Mouse (Mus musculus) adrenal gland, adult 8-10 months (tissue): ENCODE measurements around the gene Gm17387. TPM values are rescaled to one million over a fixed set of nuclear protein-coding genes. Genes with fewer than 3 reads are reported as not detected.

Source experiments
- DNase-seq: peaks from one replicate; pipeline ENCODE4 v3.0.0; 2022
- total RNA-seq, 4 experiments: library from RNA; stranded (reverse); gene quantifications; 2 replicates each; pipeline ENCODE4 v1.2.4; 2022

The Gm17387 gene
- not detected for total RNA-seq

- no peak for DNase-seq
Observed at GRCm38 (mm10) chr7:141028831-141029230, at the start of gene Gm17387. Gene Gm17387, plus strand, starts transcription at chr7:141029131.

DNA sequence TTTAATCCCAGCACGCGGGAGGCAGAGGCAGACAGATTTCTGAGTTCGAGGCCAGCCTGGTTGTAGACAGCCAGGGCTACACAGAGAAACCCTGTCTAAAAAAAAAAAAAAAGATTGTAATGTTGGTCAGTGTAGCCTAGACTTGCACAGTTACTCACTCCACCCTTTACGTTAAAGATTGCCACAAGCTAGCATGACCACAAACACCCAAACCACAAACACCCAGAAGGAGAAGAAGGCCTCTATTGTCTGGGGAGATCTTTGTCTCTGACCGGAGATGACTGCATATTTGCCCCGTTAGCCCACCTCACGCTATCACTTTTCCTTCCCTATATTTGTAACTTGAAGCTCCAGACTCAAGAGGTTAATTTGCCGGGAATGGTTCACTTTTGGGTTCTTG lies 47.2 kb upstream of the Gm17387 start:
- no peak for DNase-seq

- no peak for DNase-seq
Observed at GRCm38 (mm10) chr7:140982971-140983370, 46.0 kb upstream of the Gm17387 start.

DNA sequence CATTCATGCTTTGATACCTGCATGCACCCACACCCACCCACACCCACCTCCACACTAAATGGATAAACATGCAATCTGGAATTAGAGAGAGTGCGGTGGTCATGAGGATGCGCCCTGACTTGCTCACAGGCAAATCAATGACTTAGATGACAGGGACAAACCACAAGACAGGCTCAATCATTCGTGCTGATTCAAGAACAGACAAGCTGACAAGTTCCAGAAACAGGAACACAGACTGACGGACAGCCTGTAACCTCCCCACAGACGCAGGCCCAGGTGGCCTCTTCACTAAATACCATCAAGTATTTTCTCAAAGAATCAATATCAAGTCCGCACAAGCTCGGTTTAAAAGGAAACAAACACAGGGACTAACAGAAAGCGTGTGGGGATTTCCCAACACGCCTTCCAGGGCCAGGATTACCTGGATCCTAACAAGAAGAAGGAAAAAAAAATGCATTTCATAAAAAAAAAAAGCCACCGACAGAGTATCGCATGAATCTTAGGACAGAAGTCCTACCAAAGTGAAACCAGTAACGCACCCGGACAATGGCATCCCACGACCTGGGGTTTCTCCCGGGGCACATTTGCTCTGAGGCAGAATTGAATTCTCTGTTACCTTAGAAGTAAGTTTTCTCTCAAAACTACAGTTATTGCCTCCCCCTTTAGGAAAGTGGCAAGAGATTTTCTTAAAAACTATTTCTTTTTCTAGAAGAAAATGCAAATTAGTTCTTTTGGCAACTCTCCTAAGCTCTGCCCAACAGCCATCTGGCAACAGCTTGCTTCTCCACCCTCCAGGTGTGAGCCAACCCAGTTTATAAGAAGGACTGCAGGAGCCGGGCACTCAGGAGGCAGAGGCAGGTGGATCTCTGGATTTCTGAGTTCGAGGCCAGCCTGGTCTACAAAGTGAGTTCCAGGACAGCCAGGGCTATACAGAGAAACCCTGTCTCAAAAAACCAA lies 41.5 kb upstream of the Gm17387 start:
- DNase-seq = no peak

DNA sequence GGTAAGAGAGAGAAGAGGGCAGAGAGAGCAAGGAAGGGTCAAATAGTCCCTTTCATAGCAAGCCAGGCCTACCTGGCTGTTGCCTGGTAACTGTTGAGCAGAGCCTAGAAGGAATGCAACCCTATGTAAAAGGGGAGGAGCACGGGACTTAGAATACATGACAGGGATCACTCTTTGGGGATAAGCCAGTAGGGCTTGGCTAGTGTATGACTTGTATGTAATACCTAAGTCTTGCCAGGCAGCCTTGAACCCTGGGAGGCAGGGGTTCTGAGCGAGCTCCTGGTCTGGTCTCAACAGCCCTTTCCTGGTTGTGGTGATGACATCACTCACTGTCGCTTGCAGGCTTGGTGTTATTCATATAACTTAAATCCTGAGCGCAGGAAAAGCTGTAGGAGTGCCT lies 39.9 kb upstream of the Gm17387 start:
- DNase-seq = no peak

- DNase-seq = no peak
Observed at GRCm38 (mm10) chr7:140990185-140990584, 38.7 kb upstream of the Gm17387 start.

- DNase-seq = no peak
Observed at GRCm38 (mm10) chr7:140990622-140991021, 38.3 kb upstream of the Gm17387 start.

GRCm38 (mm10) chr7:140991117-140991689 lies 37.7 kb upstream of the Gm17387 start:
- no peak for DNase-seq

GRCm38 (mm10) chr7:140997817-140998216 lies 31.1 kb upstream of the Gm17387 start:
- no peak for DNase-seq

DNA sequence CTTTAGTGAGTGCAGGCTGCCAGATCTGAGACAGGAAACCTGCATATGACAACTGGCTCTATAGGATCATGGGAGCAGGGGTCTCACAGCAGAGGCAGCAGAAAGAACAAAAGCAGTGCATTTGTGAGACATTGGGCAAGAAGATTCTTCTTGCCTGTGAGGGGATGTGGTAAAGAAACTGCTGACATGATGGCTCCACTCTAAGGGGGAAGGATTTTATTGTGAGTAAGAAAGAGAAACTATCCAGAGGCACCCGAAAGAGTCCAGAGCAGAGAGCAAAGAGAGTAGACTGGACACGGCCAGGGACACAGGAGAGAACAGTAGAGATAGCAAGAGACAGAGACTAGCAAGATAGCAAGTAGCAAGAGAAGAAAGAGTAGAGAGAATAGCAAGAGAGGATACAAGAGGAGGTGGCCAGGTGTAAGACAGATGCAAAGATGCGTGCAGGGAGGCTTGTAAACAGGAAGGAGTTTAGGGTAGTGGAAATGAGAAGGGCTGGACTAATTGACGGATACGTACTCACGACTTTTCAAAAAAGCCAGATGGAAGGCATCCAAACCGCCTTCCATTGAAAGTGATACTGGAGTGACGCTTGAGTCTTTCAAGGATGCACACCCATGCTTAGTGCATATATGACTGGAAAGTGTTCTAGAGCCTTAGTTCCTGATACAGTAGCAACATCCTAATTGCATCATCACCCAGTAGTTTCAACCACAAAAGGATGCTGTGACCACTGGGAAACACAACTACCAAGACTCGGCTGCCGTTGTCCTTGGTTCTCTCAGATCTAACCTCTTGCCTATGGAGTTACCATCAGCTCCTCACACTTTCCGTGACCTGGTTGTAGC lies 29.9 kb upstream of the Gm17387 start:
- no peak for DNase-seq

GRCm38 (mm10) chr7:141000881-141001708 lies 27.8 kb upstream of the Gm17387 start:
- DNase-seq = no peak

DNA sequence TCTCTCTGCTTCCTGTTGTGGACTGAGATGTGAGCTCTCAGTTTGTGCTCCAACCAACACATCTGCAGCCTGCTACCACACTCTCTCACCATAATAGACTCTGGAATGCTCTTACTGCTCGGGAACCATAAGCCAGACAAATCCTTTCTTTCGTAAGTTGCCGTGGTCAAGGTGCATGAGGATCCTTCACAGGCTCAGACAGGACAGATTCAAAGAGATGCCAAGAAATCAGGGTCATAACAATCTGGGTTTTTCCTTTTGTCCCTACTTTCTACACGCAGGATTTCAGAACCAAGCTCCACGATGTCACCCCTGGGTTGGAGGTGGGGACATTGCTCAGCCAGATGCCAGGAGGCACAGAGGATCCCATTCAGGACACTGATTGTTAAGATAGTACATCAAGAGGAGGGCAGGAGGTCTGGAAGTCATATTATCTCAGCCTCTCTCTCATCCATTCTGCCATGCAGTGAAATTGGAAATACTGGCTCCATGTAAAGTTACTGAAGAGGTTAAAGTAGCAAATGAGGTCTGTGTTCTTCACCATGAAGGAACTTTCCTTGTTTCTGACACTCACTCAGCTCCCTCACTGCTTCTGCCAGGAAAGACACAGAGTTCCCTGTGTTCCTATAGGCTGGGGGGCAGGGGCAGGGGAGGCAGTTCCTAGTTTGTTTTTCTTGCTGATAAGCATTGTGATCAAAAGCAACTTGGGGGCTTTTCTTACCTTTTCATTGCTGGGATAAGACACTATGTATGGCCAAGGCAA lies 25.5 kb upstream of the Gm17387 start:
- DNase-seq = no peak

GRCm38 (mm10) chr7:141006446-141006845 lies 22.5 kb upstream of the Gm17387 start:
- DNase-seq = no peak

DNA sequence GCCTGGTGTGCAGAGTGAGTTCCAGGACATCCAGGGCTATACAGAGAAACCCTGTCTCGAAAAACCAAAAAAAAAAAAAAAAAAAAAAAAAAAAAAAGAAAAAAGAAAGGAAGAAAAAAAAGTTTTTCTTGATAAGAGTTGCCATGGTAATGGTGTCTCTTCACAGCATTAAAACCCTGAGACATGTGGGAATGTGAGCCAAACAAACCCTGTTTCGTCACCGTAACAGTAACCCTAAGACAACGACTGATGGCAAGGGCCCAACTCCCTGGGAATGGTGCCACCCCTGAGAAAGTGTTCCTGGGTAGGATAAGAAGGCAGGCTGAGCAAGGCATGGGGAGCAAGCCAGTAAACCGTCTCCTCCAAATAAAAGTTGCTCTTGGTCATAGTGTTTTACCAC lies 22.0 kb upstream of the Gm17387 start:
- DNase-seq = no peak

- peak; percentile 20 for DNase-seq
Observed at GRCm38 (mm10) chr7:141008312-141008761, 20.6 kb upstream of the Gm17387 start.

DNA sequence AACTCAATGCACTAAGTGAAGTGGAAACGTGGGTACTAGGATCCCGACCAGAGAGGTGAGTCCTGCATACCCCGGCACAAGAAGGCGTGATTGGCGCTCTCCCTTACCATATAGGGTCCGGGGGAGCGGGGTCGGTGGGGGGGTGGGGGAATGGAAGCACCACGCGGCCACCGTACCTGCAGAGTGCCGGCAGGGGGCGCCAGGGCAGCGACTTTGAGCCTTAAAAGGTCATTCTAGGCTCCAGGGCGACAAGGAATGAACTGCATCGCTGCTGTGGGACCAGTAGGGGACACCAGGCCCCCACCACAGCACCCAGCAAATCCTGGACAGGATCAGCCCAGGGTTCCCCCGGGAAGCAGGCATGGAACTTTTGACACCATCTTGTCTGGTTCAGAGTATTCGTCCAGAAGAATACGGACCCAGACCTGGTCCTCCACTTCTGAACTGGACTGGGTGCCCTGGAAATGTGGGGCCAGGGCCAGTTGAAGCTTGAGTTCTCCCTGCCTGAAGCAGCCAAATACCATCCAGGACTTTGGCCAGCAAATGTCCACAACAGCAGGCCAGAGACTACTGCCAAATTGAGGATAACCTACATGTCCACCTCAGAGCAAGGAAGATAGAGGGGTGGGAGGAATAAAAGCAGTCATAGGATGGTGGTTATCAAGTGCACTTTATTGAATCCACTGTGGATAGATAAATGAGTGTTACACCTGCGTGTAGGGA lies 19.8 kb upstream of the Gm17387 start:
- DNase-seq = peak; percentile 67

GRCm38 (mm10) chr7:141009665-141010064 lies 19.3 kb upstream of the Gm17387 start:
- DNase-seq = no peak

DNA sequence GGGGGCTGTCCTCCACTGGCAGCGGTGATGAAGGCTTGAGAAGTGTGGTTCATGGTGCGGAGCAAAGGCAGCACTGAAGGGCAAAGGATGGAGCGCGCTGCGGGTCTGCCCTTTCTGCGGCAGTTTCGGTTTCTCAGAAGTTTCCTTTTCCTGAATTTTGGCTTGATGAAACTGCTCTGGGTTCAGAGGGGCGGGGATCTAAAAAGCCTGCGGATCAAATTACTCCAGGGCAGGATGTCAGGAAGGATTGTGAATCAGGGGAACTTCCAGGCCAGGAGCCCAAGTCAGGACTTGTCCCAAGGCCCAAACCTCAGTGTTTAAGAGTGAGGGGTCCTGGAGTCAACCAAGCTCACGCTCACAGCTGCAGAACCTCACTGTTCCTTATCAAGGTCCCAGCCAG lies 18.3 kb upstream of the Gm17387 start, which contains the start of gene Ifitm3:
Gene Ifitm3 (minus strand): TSS at position 178 of the 400 bp plus-strand sequence.
- DNase-seq = peak; percentile 58

DNA sequence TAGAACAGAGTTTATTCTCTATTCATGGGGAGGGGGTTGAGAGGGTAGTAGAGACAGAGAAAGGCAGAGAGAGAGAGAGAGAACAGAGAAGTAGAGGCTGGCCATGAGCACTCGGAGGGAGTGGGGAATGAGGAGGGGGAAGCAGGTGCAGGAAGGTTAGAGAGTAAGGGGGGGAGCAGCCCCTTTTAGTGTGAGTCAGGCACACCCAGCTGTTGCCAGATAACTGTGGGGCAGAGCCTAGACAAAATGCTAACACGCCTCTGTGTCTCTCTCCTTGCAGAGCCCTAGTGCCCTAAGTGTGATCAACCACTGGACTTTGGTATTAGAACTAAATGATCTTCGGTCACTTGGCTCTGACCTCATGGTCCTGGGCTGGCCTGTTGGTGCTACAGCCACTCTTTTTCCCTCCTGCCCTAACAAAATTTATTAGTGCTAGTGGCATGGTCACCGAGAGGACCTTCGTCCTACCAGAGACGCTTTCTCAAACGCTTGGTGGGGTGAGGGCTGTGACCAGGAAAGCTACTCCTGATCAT lies 17.6 kb upstream of the Gm17387 start:
- no peak for DNase-seq
